Mouse (Mus musculus): ENCODE data around the gene Crebzf. TPM values are rescaled to one million over a fixed set of nuclear protein-coding genes. Genes with fewer than 3 reads are reported as not detected.

Gene Crebzf
- polyA plus RNA-seq (2017; shearing (Covaris generic)) = 15.7 TPM

GRCm38 (mm10) chr7:90442518-90443080, at the start of gene Crebzf:
TSS of gene Crebzf (plus strand) at chr7:90442729.

GRCm38 (mm10) chr7:90426020-90427001, 16.2 kb upstream of the Crebzf start, which contains the start of gene Ccdc89:
TSS of gene Ccdc89 (plus strand) at chr7:90426577.

GRCm38 (mm10) chr7:90456845-90457468, 14.4 kb downstream of the Crebzf start, which contains the start of gene Tmem126a:
TSS of gene Tmem126a (minus strand) at chr7:90457229.

GRCm38 (mm10) chr7:90475793-90476312, 33.3 kb downstream of the Crebzf start, which contains the start of gene Tmem126b:
TSS of gene Tmem126b (minus strand) at chr7:90476001.

GRCm38 (mm10) chr7:90476313-90477245, 34.0 kb downstream of the Crebzf start, which contains the start of gene Dlg2:
TSS of gene Dlg2 (plus strand) at chr7:90476672.

Other genes with a start within 250 kb of the Crebzf start
- gene Ccdc83, start 177.0 kb upstream of the Crebzf start, polyA plus RNA-seq (2017; shearing (Covaris generic)) = not detected
- 88.5 TPM for gene Sytl2, start 140.5 kb upstream of the Crebzf start, polyA plus RNA-seq (2017; shearing (Covaris generic))
- not detected for gene Ccdc89, start 16.2 kb upstream of the Crebzf start, polyA plus RNA-seq (2017; shearing (Covaris generic))
- 82.0 TPM for gene Tmem126a, start 14.5 kb downstream of the Crebzf start, polyA plus RNA-seq (2017; shearing (Covaris generic))
- 42.9 TPM for gene Tmem126b, start 33.3 kb downstream of the Crebzf start, polyA plus RNA-seq (2017; shearing (Covaris generic))
- 0.34 TPM for gene Dlg2, start 33.9 kb downstream of the Crebzf start, polyA plus RNA-seq (2017; shearing (Covaris generic))